Mouse (Mus musculus) spleen, postnatal 0 days (tissue): ENCODE data around the gene Btg3. TPM values are rescaled to one million over a fixed set of nuclear protein-coding genes. Genes with fewer than 3 reads are reported as not detected.

ENCODE experiments used
- polyA plus RNA-seq: library from polyadenylated mRNA; unstranded; fragments of >200 nt; fragmentation: Nextera tagmentation; extraction: Ambion mirVana; gene quantifications from 2 replicates; pipeline ENCODE4 v1.2.1, GENCODE M21; 2015

Gene Btg3
- polyA plus RNA-seq: 29.8 and 32.5 TPM in 2 replicates

DNA sequence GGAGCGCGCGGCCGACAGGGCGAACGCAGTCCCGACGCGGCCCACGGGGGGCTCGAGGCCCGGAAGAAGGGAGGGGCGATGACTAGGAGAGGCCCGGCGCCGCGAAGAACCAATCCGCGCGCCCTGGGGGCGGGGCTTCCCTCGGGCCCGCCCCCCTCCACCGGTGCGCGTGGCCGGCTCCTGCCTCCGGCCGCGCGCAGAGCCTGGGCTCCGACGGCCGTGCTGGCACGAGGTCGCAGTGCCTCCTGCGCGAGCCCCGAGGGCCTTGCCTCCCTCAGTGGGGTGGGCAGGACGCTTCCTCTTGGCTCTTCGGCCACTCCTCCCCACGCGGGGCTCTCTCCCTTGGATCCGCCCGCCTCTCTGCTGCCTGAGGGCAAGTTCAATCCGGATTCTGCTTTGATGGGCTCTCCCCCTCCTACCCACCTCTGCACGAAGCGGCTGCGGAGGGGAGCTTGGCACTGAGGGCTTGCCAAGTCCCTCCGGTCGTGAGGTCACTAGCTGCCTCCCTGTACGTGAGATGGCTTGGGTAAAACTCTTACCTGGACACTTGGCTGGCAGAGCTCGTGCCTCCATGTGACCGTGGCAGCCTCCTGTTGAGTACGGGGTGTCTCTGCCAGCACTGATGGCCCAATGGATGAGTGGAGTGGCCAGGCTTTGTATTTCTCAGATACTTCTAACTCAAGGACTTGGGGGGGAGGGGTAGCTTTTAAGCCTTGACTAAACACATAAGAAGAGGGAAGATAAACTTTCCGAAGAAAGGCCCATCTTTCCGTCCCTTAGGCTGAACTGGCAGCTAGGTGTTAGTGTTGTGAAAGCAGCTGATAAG is at the start of gene Btg3:
TSS of gene Btg3 (minus strand) at position 448 of the 826 bp plus-strand sequence.

GRCm38 (mm10) chr16:78301183-78301830 is 75.7 kb downstream of the Btg3 start, which contains the start of gene Cxadr:
Gene Cxadr, plus strand, starts transcription at chr16:78301489.

Other genes starting within 250 kb of the Btg3 start
- 3.2 and 4.5 TPM in 2 replicates for gene Cxadr, start 75.7 kb downstream of the Btg3 start, polyA plus RNA-seq
- gene D16Ertd472e, start 199.5 kb upstream of the Btg3 start, polyA plus RNA-seq: 8.3 and 9.3 TPM in 2 replicates